Mouse (Mus musculus): ENCODE measurements around the gene R3hdml. TPM values are rescaled to one million over a fixed set of nuclear protein-coding genes. Genes with fewer than 3 reads are reported as not detected.

R3hdml gene
- 0.09 TPM in 1 of 2 replicates, not detected in the other for polyA plus RNA-seq (2012; rRNA removed)

GRCm38 (mm10) chr2:163492018-163492417 lies at the start of gene R3hdml:
TSS of gene R3hdml (plus strand) at chr2:163492318.

GRCm38 (mm10) chr2:163472466-163472851 lies 19.7 kb upstream of the R3hdml start, which contains the start of gene Fitm2:
TSS of gene Fitm2 (minus strand) at chr2:163472629.

GRCm38 (mm10) chr2:163506300-163507004 lies 14.3 kb downstream of the R3hdml start, which contains the start of gene Hnf4a:
TSS of gene Hnf4a (plus strand) at chr2:163506808.

Other genes with a start within 250 kb of the R3hdml start
- gene Jph2, start 94.3 kb upstream of the R3hdml start, polyA plus RNA-seq (2012; rRNA removed): 1.7 and 3.6 TPM in 2 replicates
- gene Oser1, start 67.6 kb upstream of the R3hdml start, polyA plus RNA-seq (2012; rRNA removed): 19.1 and 40.1 TPM in 2 replicates
- 31.5 and 66.1 TPM in 2 replicates for gene Gdap1l1, start 53.8 kb upstream of the R3hdml start, polyA plus RNA-seq (2012; rRNA removed)
- gene Fitm2, start 19.7 kb upstream of the R3hdml start, polyA plus RNA-seq (2012; rRNA removed): 5.9 and 6.2 TPM in 2 replicates
- gene Hnf4a, start 14.5 kb downstream of the R3hdml start, polyA plus RNA-seq (2012; rRNA removed): 1.2 and 1.7 TPM in 2 replicates
- 21.3 and 24.9 TPM in 2 replicates for gene Ttpal, start 110.0 kb downstream of the R3hdml start, polyA plus RNA-seq (2012; rRNA removed)
- gene Serinc3, start 152.8 kb downstream of the R3hdml start, polyA plus RNA-seq (2012; rRNA removed): 47.5 and 90.8 TPM in 2 replicates
- 76.3 and 88.1 TPM in 2 replicates for gene Pkig, start 166.1 kb downstream of the R3hdml start, polyA plus RNA-seq (2012; rRNA removed)

Data from central nervous system, embryonic 11.5 days (tissue).